Comparison of ENCODE assay signal across 10 mouse cellular contexts in the genomic region with DNA sequence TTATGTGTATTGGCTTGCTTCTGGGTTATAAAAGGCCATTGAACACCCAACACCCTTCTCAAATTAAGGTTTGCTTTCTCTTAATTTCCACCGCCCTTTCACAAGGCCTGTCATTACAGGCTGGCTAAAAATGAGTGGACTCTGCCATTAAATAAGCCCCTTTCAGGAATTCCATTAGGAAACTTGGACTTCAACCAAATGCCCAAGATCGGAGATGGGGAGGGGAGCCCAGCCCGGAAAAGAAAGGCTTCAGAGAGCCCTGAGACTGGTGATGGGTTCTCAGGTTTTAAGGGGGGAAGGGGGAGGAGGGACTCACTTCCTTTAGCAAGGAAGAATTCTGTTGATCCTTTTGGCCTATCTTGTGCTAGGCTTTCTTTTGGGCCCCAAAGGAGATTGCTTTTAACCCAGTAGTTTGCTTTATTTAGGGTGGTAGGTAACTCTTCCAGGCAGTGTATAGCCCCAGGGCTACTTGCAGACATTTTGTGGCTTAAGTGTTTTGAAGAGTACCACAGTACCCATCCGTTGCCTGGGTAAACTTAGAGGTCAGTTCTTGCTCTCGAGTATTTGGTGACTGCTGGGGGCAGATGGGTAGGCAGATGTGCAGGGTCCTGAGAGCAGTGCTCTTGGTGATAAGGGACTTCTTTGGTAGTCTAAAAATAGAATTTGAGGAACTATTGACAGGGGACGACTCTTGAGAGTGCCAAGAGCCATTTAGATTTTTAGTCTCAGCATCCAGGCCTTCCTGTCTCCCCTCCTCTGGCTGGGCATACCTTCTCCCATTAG. TPM values are rescaled to one million over a fixed set of nuclear protein-coding genes. Genes with fewer than 3 reads are reported as not detected.
DNase-seq lines count a peak whose midpoint lies in the region; ATAC-seq and TF ChIP-seq lines count a peak whose summit lies in the region.
"Had no signal": no experiment of that assay in that cellular context is flagged by ENCODE, and none has a peak within 500 bp of the region (broad histone marks: within the 10 kb centered on the region; RNA-seq: fewer than 3 reads in every experiment).

No protein-coding gene starts in this region.

- H3K4me3 ChIP-seq in heart, embryonic 12.5 days, result no peak overlapping the region
- H3K4me3 ChIP-seq in embryonic facial prominence, embryonic 14.5 days (ENCODE audit: low read depth, low read length), result no peak overlapping the region
- H3K4me3 ChIP-seq in liver, embryonic 13.5 days (replicated peaks), result no peak overlapping the region
- H3K4me3 ChIP-seq in intestine, embryonic 16.5 days (ENCODE audit: low read length), result no peak overlapping the region
- no peak overlapping the region for H3K4me3 ChIP-seq in lung, postnatal 0 days (ENCODE audit: low read depth, low read length)

- peaks cover 70% of the 10 kb centered on the region for H3K4me1 ChIP-seq in heart, embryonic 12.5 days (replicated peaks)
- H3K4me1 ChIP-seq in embryonic facial prominence, embryonic 14.5 days (ENCODE audit: control insufficient read depth, insufficient read depth, low read length), result peaks cover 58% of the 10 kb centered on the region
- peaks cover 79% of the 10 kb centered on the region for H3K4me1 ChIP-seq in liver, embryonic 13.5 days (replicated peaks)
- H3K4me1 ChIP-seq in intestine, embryonic 16.5 days (ENCODE audit: control insufficient read depth, insufficient read depth, low read length), result peaks cover 26% of the 10 kb centered on the region
- peaks cover 33% of the 10 kb centered on the region for H3K4me1 ChIP-seq in lung, postnatal 0 days (ENCODE audit: insufficient read depth, low read depth, low read length)

- ATAC-seq in heart, embryonic 12.5 days (ENCODE audit: insufficient number of reproducible peaks, low FRiP score), result no peak
- ATAC-seq in embryonic facial prominence, embryonic 14.5 days (ENCODE audit: low read depth), result no peak
- ATAC-seq in liver, embryonic 13.5 days (ENCODE audit: low read depth), result no peak
- ATAC-seq in intestine, embryonic 16.5 days, result no peak
- ATAC-seq in lung, postnatal 0 days, result no peak

- DNase-seq in heart, postnatal 14 days, result no peak
- DNase-seq in A20 (ENCODE audit: low read depth, low spot score), result peak; percentile 39
- DNase-seq in embryonic facial prominence, embryonic 14.5 days (ENCODE audit: low spot score), result peak; percentile 72
- DNase-seq in liver, embryonic 13.5 days, result no peak
- no peak for DNase-seq in kidney, postnatal 36 days
- no peak for DNase-seq in lung, postnatal 0 days (ENCODE audit: low spot score)
- DNase-seq: adrenal gland, postnatal 10 days had no signal

- H3K36me3 ChIP-seq in heart, embryonic 12.5 days, result no peaks in the 10 kb centered on the region
- H3K36me3 ChIP-seq in embryonic facial prominence, embryonic 14.5 days (ENCODE audit: control insufficient read depth, insufficient read depth, low read length), result no peaks in the 10 kb centered on the region
- no peaks in the 10 kb centered on the region for H3K36me3 ChIP-seq in liver, embryonic 13.5 days
- no peaks in the 10 kb centered on the region for H3K36me3 ChIP-seq in intestine, embryonic 16.5 days (ENCODE audit: control insufficient read depth, insufficient read depth, low read length)
- no peaks in the 10 kb centered on the region for H3K36me3 ChIP-seq in lung, postnatal 0 days (ENCODE audit: insufficient read depth, low read length)

- peak overlapping the region; percentile 73 for H3K27ac ChIP-seq in heart, embryonic 12.5 days (ENCODE audit: poor library complexity, severe bottlenecking)
- peak overlapping the region; percentile 59 for H3K27ac ChIP-seq in embryonic facial prominence, embryonic 14.5 days (replicated peaks; ENCODE audit: low read depth, low read length)
- H3K27ac ChIP-seq in liver, embryonic 13.5 days, result peak overlapping the region; percentile 34; the same call in 1 of the 2 replicates
- no peak overlapping the region for H3K27ac ChIP-seq in intestine, embryonic 16.5 days (ENCODE audit: low read length)
- no peak overlapping the region for H3K27ac ChIP-seq in lung, postnatal 0 days (ENCODE audit: low read length)

- no peaks in the 10 kb centered on the region for H3K9me3 ChIP-seq in heart, embryonic 12.5 days (replicated peaks)
- H3K9me3 ChIP-seq in embryonic facial prominence, embryonic 14.5 days (ENCODE audit: control insufficient read depth, low read length), result no peaks in the 10 kb centered on the region
- no peaks in the 10 kb centered on the region for H3K9me3 ChIP-seq in liver, embryonic 13.5 days (replicated peaks)
- no peaks in the 10 kb centered on the region for H3K9me3 ChIP-seq in intestine, embryonic 16.5 days (ENCODE audit: control insufficient read depth, low read length)
- H3K9me3 ChIP-seq in lung, postnatal 0 days (ENCODE audit: low read length), result no peaks in the 10 kb centered on the region

- H3K4me2 ChIP-seq in heart, embryonic 12.5 days, result 0 out of 2 replicates have a peak overlapping the region, but pooled peaks have one; percentile 33
- no peak overlapping the region for H3K4me2 ChIP-seq in embryonic facial prominence, embryonic 14.5 days (ENCODE audit: low read depth, low read length)
- H3K4me2 ChIP-seq in liver, embryonic 13.5 days, result peak overlapping the region; percentile 22
- no peak overlapping the region for H3K4me2 ChIP-seq in intestine, embryonic 16.5 days (ENCODE audit: low read depth, low read length)
- no peak overlapping the region for H3K4me2 ChIP-seq in lung, postnatal 0 days (replicated peaks; ENCODE audit: low read depth, low read length)

- no peak for TF ChIP-seq EP300 in lung, postnatal 0 days (IDR thresholded peaks at IDR 0.05)

- no peak for TF ChIP-seq CTCF in lung, postnatal 0 days (IDR thresholded peaks at IDR 0.05)

- intact Hi-C loops in heart, postnatal 14 days (cut with DNase I), result loop anchor here (5.0 kb wide), 1 partner anchor 53 kb away; no protein-coding TSS in a partner anchor

- no peaks in the 10 kb centered on the region for H3K27me3 ChIP-seq in heart, embryonic 12.5 days (replicated peaks)
- no peaks in the 10 kb centered on the region for H3K27me3 ChIP-seq in embryonic facial prominence, embryonic 14.5 days (replicated peaks; ENCODE audit: control insufficient read depth, insufficient read depth, low read length)
- H3K27me3 ChIP-seq in liver, embryonic 13.5 days, result no peaks in the 10 kb centered on the region
- no peaks in the 10 kb centered on the region for H3K27me3 ChIP-seq in intestine, embryonic 16.5 days (replicated peaks; ENCODE audit: control insufficient read depth, insufficient read depth, low read length)
- H3K27me3 ChIP-seq in lung, postnatal 0 days (replicated peaks; ENCODE audit: insufficient read depth, low read length), result no peaks in the 10 kb centered on the region

- no peak overlapping the region for H3K9ac ChIP-seq in heart, embryonic 12.5 days
- H3K9ac ChIP-seq in embryonic facial prominence, embryonic 14.5 days (ENCODE audit: low read depth, low read length), result no peak overlapping the region
- H3K9ac ChIP-seq in liver, embryonic 13.5 days, result peak overlapping the region; percentile 43; the same call in 1 of the 2 replicates
- no peak overlapping the region for H3K9ac ChIP-seq in intestine, embryonic 16.5 days (ENCODE audit: low read depth, low read length)
- no peak overlapping the region for H3K9ac ChIP-seq in lung, postnatal 0 days (replicated peaks; ENCODE audit: low read depth)

- 25% methylated on average over 6 of the region's 6 CpGs for WGBS in heart, embryonic 12.5 days
- WGBS in embryonic facial prominence, embryonic 14.5 days, result 32% methylated on average over 6 of the region's 6 CpGs
- 21% methylated on average over 6 of the region's 6 CpGs for WGBS in liver, embryonic 13.5 days (ENCODE audit: insufficient replicate concordance)
- 52% methylated on average over 6 of the region's 6 CpGs for WGBS in intestine, embryonic 16.5 days
- WGBS in lung, postnatal 0 days, result 25% methylated on average over 6 of the region's 6 CpGs

RNA-seq across cellular contexts. Expression of gene Abcg1, which starts 13.1 kb away (rescaled TPM):
- 5.5 and 6.6 TPM in 2 replicates for polyA plus RNA-seq in heart, embryonic 12.5 days (2016; fragmentation: Nextera tagmentation; extraction: Ambion mirVana)
- 10 to 100 TPM; 11.0 to 13.5 TPM for total RNA-seq in heart, postnatal 14 days (2021)
- polyA plus RNA-seq in embryonic facial prominence, embryonic 14.5 days (2014; fragmentation: Nextera tagmentation; extraction: Ambion mirVana), result 10.5 and 11.9 TPM in 2 replicates
- polyA plus RNA-seq in liver, embryonic 13.5 days (2015; fragmentation: Nextera tagmentation; extraction: Ambion mirVana), result 6.1 and 6.2 TPM in 2 replicates
- 5.4 and 5.6 TPM in 2 replicates for polyA plus RNA-seq in intestine, embryonic 16.5 days (2015; fragmentation: Nextera tagmentation; extraction: Ambion mirVana)
- 26.9 and 35.3 TPM in 2 replicates for polyA plus RNA-seq in lung, postnatal 0 days (2015; fragmentation: Nextera tagmentation; extraction: Ambion mirVana)

RNA-seq across cellular contexts. Expression of gene Tff3, which starts 58.9 kb away (rescaled TPM):
- polyA plus RNA-seq in heart, embryonic 12.5 days (2016; fragmentation: Nextera tagmentation; extraction: Ambion mirVana), result not detected in 2 replicates
- total RNA-seq in heart, postnatal 14 days (2021), result not detected
- polyA plus RNA-seq in embryonic facial prominence, embryonic 14.5 days (2014; fragmentation: Nextera tagmentation; extraction: Ambion mirVana), result not detected in 2 replicates
- polyA plus RNA-seq in liver, embryonic 13.5 days (2015; fragmentation: Nextera tagmentation; extraction: Ambion mirVana), result 4.7 and 6.0 TPM in 2 replicates
- 1,304 and 1,371 TPM in 2 replicates for polyA plus RNA-seq in intestine, embryonic 16.5 days (2015; fragmentation: Nextera tagmentation; extraction: Ambion mirVana)
- polyA plus RNA-seq in lung, postnatal 0 days (2015; fragmentation: Nextera tagmentation; extraction: Ambion mirVana), result not detected in 2 replicates
- total RNA-seq: adrenal gland, postnatal 10 days had no signal
- polyA plus RNA-seq: embryonic facial prominence, embryonic 11.5 days had no signal

Comparison
In these comparisons a context has a peak if more than half of its experiments do, and no peak if none do; other contexts are left out.
1. H3K27ac ChIP-seq: peak in heart, embryonic 12.5 days (single experiment), embryonic facial prominence, embryonic 14.5 days (single experiment) and liver, embryonic 13.5 days (single experiment); none in intestine, embryonic 16.5 days (single experiment) and lung, postnatal 0 days (single experiment).
2. H3K4me2 ChIP-seq: peak in heart, embryonic 12.5 days (single experiment) and liver, embryonic 13.5 days (single experiment); none in embryonic facial prominence, embryonic 14.5 days (single experiment), intestine, embryonic 16.5 days (single experiment) and lung, postnatal 0 days (single experiment).
3. DNase-seq: peak in A20 (single experiment) and embryonic facial prominence, embryonic 14.5 days (single experiment); none in heart, postnatal 14 days (0 of 2), liver, embryonic 13.5 days (single experiment), kidney, postnatal 36 days (0 of 2) and lung, postnatal 0 days (single experiment).
4. RNA of gene Tff3, which starts 58.9 kb away (polyA plus RNA-seq): 1,304 to 1,371 TPM in intestine, embryonic 16.5 days; 4.7 to 6.0 TPM in liver, embryonic 13.5 days, not detected in heart, embryonic 12.5 days, not detected in embryonic facial prominence, embryonic 14.5 days and not detected in lung, postnatal 0 days; every median in the first group is over 100 times any median in the second.